Mouse (Mus musculus): Measurements from ENCODE around the gene Rab24.

DNA sequence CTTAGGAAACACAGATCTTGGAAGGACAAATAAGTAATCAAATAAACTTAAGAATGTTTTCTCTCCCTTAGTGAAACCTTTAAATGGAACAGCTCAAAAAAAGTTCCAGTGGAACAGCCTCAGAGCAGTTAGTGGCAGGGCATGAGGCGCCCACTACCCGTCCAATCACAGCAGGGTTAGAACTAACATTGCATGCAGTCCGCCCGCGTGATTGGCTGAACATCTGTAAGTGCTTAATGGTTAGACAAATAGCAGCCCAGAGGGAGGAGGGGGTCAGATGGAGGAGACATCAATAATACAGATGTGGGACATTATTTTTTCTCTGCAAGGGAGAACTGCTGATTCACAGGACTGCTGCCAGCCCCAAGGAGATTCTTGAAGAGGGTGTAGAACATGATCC is 44.5 kb downstream of the Rab24 start:
- TF ChIP-seq CTCF (IDR thresholded peaks at IDR 0.05; ENCODE audit: low read depth, low read length): no peak
- TF ChIP-seq GATA1 (IDR thresholded peaks at IDR 0.05; ENCODE audit: borderline replicate concordance, low read length): no peak
- no peak for TF ChIP-seq POLR2AphosphoS5 (IDR thresholded peaks at IDR 0.05; ENCODE audit: insufficient replicate concordance, low read depth, low read length)
- no peak for TF ChIP-seq TAL1 (conservative IDR thresholded peaks at IDR 0.05; ENCODE audit: low read depth, low read length)
